Mouse (Mus musculus) heart, embryonic 13.5 days (tissue): ENCODE results near the gene Dffa. TPM values are rescaled to one million over a fixed set of nuclear protein-coding genes. Genes with fewer than 3 reads are reported as not detected.
A peak's percentile ranks its signal among the peaks of the same experiment; 100 is the strongest.

Experiments used
- ATAC-seq: fragments of 200-750 bp; cut with Nextera tagmentation; 2 replicates; pipeline ENCODE4 v1.8.0; 2017; ENCODE audit warnings: moderate TSS enrichment; ENCODE audit not compliant: insufficient number of reproducible peaks, low FRiP score, low TSS enrichment; ENCODE audit errors: extremely low read depth
- H3K27ac ChIP-seq: fragments of 300-500 bp; sonication (generic); replicated peaks from 2 replicates; pipeline ENCODE4 v1.5.1; 2015; ENCODE audit warnings: moderate library complexity, mild to moderate bottlenecking, inconsistent platforms
- H3K27me3 ChIP-seq: fragments of 300-500 bp; sonication (generic); replicated peaks from 2 replicates; pipeline ENCODE4 v1.6.1; 2015; ENCODE audit warnings: mild to moderate bottlenecking, inconsistent platforms
- H3K36me3 ChIP-seq: fragments of 300-500 bp; sonication (generic); 2 replicates; pipeline ENCODE4 v1.6.1; 2015; ENCODE audit warnings: mild to moderate bottlenecking, inconsistent platforms
- H3K4me1 ChIP-seq: fragments of 300-500 bp; sonication (generic); 2 replicates; pipeline ENCODE4 v1.6.1; 2015; ENCODE audit warnings: inconsistent platforms
- H3K4me2 ChIP-seq: fragments of 300-500 bp; sonication (generic); 2 replicates; pipeline ENCODE4 v1.6.1; 2015; ENCODE audit warnings: inconsistent platforms, mild to moderate bottlenecking, moderate library complexity
- H3K4me3 ChIP-seq: fragments of 300-500 bp; sonication (generic); 2 replicates; pipeline ENCODE4 v1.5.1; 2015; ENCODE audit warnings: moderate library complexity, mild to moderate bottlenecking, inconsistent platforms
- H3K9ac ChIP-seq: fragments of 300-500 bp; sonication (generic); 2 replicates; pipeline ENCODE4 v1.6.1; 2015; ENCODE audit warnings: inconsistent platforms, mild to moderate bottlenecking, moderate library complexity
- H3K9me3 ChIP-seq: fragments of 300-500 bp; sonication (generic); 2 replicates; pipeline ENCODE4 v1.6.1; 2016; ENCODE audit warnings: inconsistent platforms
- WGBS: fragments of 180-500 bp; shearing (Covaris S2); methylation state at CpG from one replicate; pipeline ENCODE4 v1.1.7; 2015; ENCODE audit warnings: mixed read lengths; 5-methylcytosine and 5-hydroxymethylcytosine counted together
- polyA plus RNA-seq: library from polyadenylated mRNA; unstranded; fragments of >200 nt; fragmentation: Nextera tagmentation; extraction: Ambion mirVana; gene quantifications from 2 replicates; pipeline ENCODE4 v1.2.1, GENCODE M21; 2015

Gene Dffa
- polyA plus RNA-seq, 1 experiment from 2014 or later = 31.2 TPM

GRCm38 (mm10) chr4:149131789-149132565, 28.0 kb downstream of the Dffa start:
- H3K9me3 ChIP-seq = no peaks in the 10 kb centered on the region
- H3K4me2 ChIP-seq = no peak overlapping the region
- no peak for ATAC-seq
- peaks cover 37% of the 10 kb centered on the region for H3K36me3 ChIP-seq
- H3K4me3 ChIP-seq = no peak overlapping the region
- peaks cover 8% of the 10 kb centered on the region for H3K4me1 ChIP-seq
- no peak overlapping the region for H3K27ac ChIP-seq
- no peaks in the 10 kb centered on the region for H3K27me3 ChIP-seq
- H3K9ac ChIP-seq = no peak overlapping the region
- WGBS = 85% methylated on average over 21 of the region's 21 CpGs

- Histone ChIP-seq H3K4me1 (peaks cover 9% of the 10 kb centered on the region), H3K4me3 (no peak overlapping the region), H3K4me2 (no peak overlapping the region), H3K9me3 (no peaks in the 10 kb centered on the region), H3K27me3 (no peaks in the 10 kb centered on the region), H3K9ac (no peak overlapping the region), H3K27ac (no peak overlapping the region), H3K36me3 (peaks cover 31% of the 10 kb centered on the region)
- 83% methylated on average over 5 of the region's 5 CpGs for WGBS
- no peak for ATAC-seq
These were observed 29.4 kb downstream of the Dffa start for GRCm38 (mm10) chr4:149133395-149133794.

GRCm38 (mm10) chr4:149136116-149136850, 32.3 kb downstream of the Dffa start:
- H3K4me1 ChIP-seq = peaks cover 9% of the 10 kb centered on the region
- no peaks in the 10 kb centered on the region for H3K27me3 ChIP-seq
- peak overlapping the region; percentile 88 for H3K4me2 ChIP-seq
- H3K36me3 ChIP-seq = peaks cover 6% of the 10 kb centered on the region
- WGBS = 69% methylated on average over 18 of the region's 18 CpGs
- H3K9ac ChIP-seq = peak overlapping the region; percentile 88
- peak overlapping the region; percentile 74 for H3K4me3 ChIP-seq
- no peak for ATAC-seq
- no peaks in the 10 kb centered on the region for H3K9me3 ChIP-seq
- peak overlapping the region; percentile 87; the same call in 1 of the 2 replicates for H3K27ac ChIP-seq

- Histone ChIP-seq H3K27ac (peak within 1 kb of the TSS; percentile 87), H3K9ac (peak within 1 kb of the TSS; percentile 88), H3K4me1 (peaks cover 9% of the 10 kb centered on the region), H3K27me3 (no peaks in the 10 kb centered on the region), H3K4me2 (peak within 1 kb of the TSS; percentile 88), H3K9me3 (no peaks in the 10 kb centered on the region), H3K4me3 (peak within 1 kb of the TSS; percentile 74), H3K36me3 (no peaks in the 10 kb centered on the region; the same call in 1 of the 2 replicates)
- 1% methylated on average over 68 of the region's 68 CpGs for WGBS
- ATAC-seq = peak; percentile 74
These were observed 33.2 kb downstream of the Dffa start, which contains the start of gene Cenps for GRCm38 (mm10) chr4:149136982-149137770. TSS of gene Cenps (minus strand) at chr4:149137629.

GRCm38 (mm10) chr4:149138515-149138914, 34.6 kb downstream of the Dffa start:
- 80% methylated on average over 8 of the region's 8 CpGs for WGBS
- Histone ChIP-seq H3K4me2 (no peak overlapping the region), H3K27me3 (0 out of 2 replicates have a peak, but pooled peaks cover 2% of the 10 kb centered on the region), H3K4me1 (peaks cover 9% of the 10 kb centered on the region), H3K9me3 (no peaks in the 10 kb centered on the region), H3K9ac (no peak overlapping the region), H3K27ac (no peak overlapping the region), H3K36me3 (no peaks in the 10 kb centered on the region), H3K4me3 (no peak overlapping the region)
- no peak for ATAC-seq

GRCm38 (mm10) chr4:149143594-149143993, 39.6 kb downstream of the Dffa start:
- Histone ChIP-seq H3K27me3 (0 out of 2 replicates have a peak, but pooled peaks cover 5% of the 10 kb centered on the region), H3K4me3 (no peak overlapping the region), H3K4me2 (no peak overlapping the region), H3K9ac (no peak overlapping the region), H3K27ac (no peak overlapping the region), H3K36me3 (no peaks in the 10 kb centered on the region), H3K9me3 (no peaks in the 10 kb centered on the region), H3K4me1 (peaks cover 12% of the 10 kb centered on the region)
- no peak for ATAC-seq
- 22% methylated on average over 4 of the region's 4 CpGs for WGBS

GRCm38 (mm10) chr4:149144459-149144858, 40.5 kb downstream of the Dffa start:
- no peak for ATAC-seq
- Histone ChIP-seq H3K4me1 (peaks cover 12% of the 10 kb centered on the region), H3K9me3 (no peaks in the 10 kb centered on the region), H3K4me3 (no peak overlapping the region), H3K27ac (no peak overlapping the region), H3K27me3 (0 out of 2 replicates have a peak, but pooled peaks cover 5% of the 10 kb centered on the region), H3K4me2 (no peak overlapping the region), H3K36me3 (peaks cover 6% of the 10 kb centered on the region), H3K9ac (no peak overlapping the region)
- 2% methylated on average over 3 of the region's 3 CpGs for WGBS

GRCm38 (mm10) chr4:149145151-149145550, 41.2 kb downstream of the Dffa start:
- H3K9ac ChIP-seq = no peak overlapping the region
- no peak for ATAC-seq
- peaks cover 12% of the 10 kb centered on the region for H3K4me1 ChIP-seq
- H3K9me3 ChIP-seq = no peaks in the 10 kb centered on the region
- H3K4me3 ChIP-seq = no peak overlapping the region
- H3K36me3 ChIP-seq = peaks cover 13% of the 10 kb centered on the region
- 0 out of 2 replicates have a peak, but pooled peaks cover 5% of the 10 kb centered on the region for H3K27me3 ChIP-seq
- no peak overlapping the region for H3K27ac ChIP-seq
- no peak overlapping the region for H3K4me2 ChIP-seq
- 77% methylated on average over 4 of the region's 4 CpGs for WGBS

GRCm38 (mm10) chr4:149147528-149147927, 43.6 kb downstream of the Dffa start:
- H3K9me3 ChIP-seq = no peaks in the 10 kb centered on the region
- H3K27ac ChIP-seq = no peak overlapping the region
- H3K36me3 ChIP-seq = peaks cover 36% of the 10 kb centered on the region
- ATAC-seq = no peak
- peaks cover 12% of the 10 kb centered on the region for H3K4me1 ChIP-seq
- H3K9ac ChIP-seq = no peak overlapping the region
- H3K4me3 ChIP-seq = no peak overlapping the region
- H3K27me3 ChIP-seq = 0 out of 2 replicates have a peak, but pooled peaks cover 5% of the 10 kb centered on the region
- H3K4me2 ChIP-seq = no peak overlapping the region
- WGBS = 77% methylated on average over 7 of the region's 7 CpGs

- no peak for ATAC-seq
- Histone ChIP-seq H3K27me3 (0 out of 2 replicates have a peak, but pooled peaks cover 5% of the 10 kb centered on the region), H3K36me3 (peaks cover 42% of the 10 kb centered on the region), H3K4me1 (peaks cover 12% of the 10 kb centered on the region), H3K9ac (no peak overlapping the region), H3K4me3 (no peak overlapping the region), H3K9me3 (no peaks in the 10 kb centered on the region), H3K4me2 (no peak overlapping the region), H3K27ac (no peak overlapping the region)
- WGBS = 69% methylated on average over 4 of the region's 4 CpGs
These were observed 44.1 kb downstream of the Dffa start for GRCm38 (mm10) chr4:149148084-149148483.

- Histone ChIP-seq H3K36me3 (peaks cover 53% of the 10 kb centered on the region), H3K9me3 (no peaks in the 10 kb centered on the region), H3K27me3 (no peaks in the 10 kb centered on the region), H3K4me3 (no peak overlapping the region), H3K4me1 (peaks cover 12% of the 10 kb centered on the region), H3K27ac (no peak overlapping the region), H3K4me2 (no peak overlapping the region), H3K9ac (no peak overlapping the region)
- ATAC-seq = no peak
- 79% methylated on average over 9 of the region's 9 CpGs for WGBS
These were observed 45.2 kb downstream of the Dffa start for GRCm38 (mm10) chr4:149149196-149149595.
